Comparison of ENCODE assay signal across 8 mouse cellular contexts in the genomic region with DNA sequence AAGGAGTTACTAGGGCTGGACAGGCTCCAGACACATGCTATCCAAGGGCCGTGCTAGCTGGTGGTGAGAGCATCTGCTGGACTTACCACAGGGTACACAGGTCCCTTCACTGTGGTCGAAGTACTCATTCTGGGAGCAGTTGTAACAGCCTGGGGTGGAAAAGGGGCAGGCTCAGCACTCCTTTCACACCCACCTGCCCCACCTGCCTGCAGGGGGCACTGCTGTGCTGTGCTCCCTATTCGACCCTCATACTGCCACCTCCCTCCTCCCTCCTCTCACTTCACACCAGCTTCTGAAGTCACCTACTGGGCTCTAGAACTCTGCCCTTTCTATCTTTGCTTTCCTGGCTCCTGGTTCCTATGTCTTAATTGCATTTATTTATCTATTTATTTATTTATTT. TPM values are rescaled to one million over a fixed set of nuclear protein-coding genes. Genes with fewer than 3 reads are reported as not detected.
DNase-seq lines count a peak whose midpoint lies in the region.

No protein-coding gene starts in this region.

- intact Hi-C loops in gastrocnemius, postnatal 14 days (cut with DNase I; ENCODE audit: low total_unique reads), result no loop called here

- DNase-seq in cerebellum, postnatal 10 days, result peak; percentile 59 to 62
- no peak for DNase-seq in cerebellum, adult 11-12 months
- DNase-seq in ovary, postnatal 36 days (ENCODE audit: low spot score), result peak; percentile 24
- no peak for DNase-seq in ovary, postnatal 10 days (ENCODE audit: low spot score)
- peak; percentile 24 for DNase-seq in induced T-regulatory cell, adult 2 months (ENCODE audit: low read depth)
- DNase-seq in thymus, postnatal 36 days, result peak; percentile 20 to 33
- DNase-seq in gastrocnemius, postnatal 14 days, result no peak
- DNase-seq in urinary bladder, postnatal 36 days (ENCODE audit: low spot score in 2 of 2), result no peak

RNA-seq across cellular contexts. Expression of a gene that starts 12.0 kb away (rescaled TPM):
- not detected for total RNA-seq in gastrocnemius, postnatal 14 days (2021)

RNA-seq across cellular contexts. Expression of a gene that starts 47.0 kb away (rescaled TPM):
- total RNA-seq in gastrocnemius, postnatal 14 days (2021), result under 1 TPM; 0.20 to 0.31 TPM

Comparison
In these comparisons a context has a peak if more than half of its experiments do, and no peak if none do; other contexts are left out.
1. DNase-seq: peak in cerebellum, postnatal 10 days (2 of 2), ovary, postnatal 36 days (single experiment), induced T-regulatory cell, adult 2 months (single experiment) and thymus, postnatal 36 days (2 of 2); none in cerebellum, adult 11-12 months (single experiment), ovary, postnatal 10 days (single experiment), gastrocnemius, postnatal 14 days (single experiment) and urinary bladder, postnatal 36 days (0 of 2).